Mouse (Mus musculus): Measurements from ENCODE around the gene Sox18.

Sox18 gene

DNA sequence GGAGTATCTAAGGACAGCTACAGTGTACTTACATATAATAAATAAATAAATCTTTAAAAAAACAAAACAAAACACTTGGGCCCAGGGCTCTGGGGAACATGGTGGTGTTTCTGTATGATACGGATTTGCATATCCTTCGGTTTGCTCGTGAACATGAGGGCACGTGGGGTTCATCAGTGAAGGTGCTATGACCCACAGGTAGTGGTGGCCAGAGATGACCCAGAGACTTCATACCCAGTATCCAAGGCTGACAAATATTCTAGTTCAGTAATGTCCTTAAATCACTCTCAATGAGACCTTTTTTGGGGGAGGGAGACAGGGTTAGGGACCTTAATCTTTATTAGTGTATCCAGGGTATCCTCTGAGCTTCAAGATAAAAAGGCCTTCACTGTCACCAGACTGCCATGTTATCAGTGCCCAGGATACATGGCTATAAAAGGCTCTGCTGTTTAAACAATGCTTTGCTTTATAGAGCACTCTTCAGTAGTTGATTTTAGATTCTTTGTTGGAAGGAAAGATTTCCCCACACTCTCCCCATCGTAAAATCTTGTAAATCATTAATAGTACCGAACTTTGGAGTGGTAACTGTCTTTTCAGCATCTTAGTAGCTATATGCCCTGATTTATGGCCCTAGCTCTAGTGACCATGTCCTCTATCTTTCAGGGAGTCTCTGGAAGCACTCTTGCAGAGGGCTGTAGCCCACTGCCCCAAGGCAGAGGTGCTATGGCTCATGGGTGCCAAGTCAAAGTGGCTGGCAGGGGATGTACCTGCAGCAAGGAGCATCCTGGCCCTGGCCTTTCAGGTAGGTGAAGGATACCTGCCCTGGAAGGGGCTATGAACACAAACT, 24.6 kb downstream of the Sox18 start:
- no peak for DNase-seq (ENCODE audit: low read depth)

GRCm38 (mm10) chr2:181645666-181646065, 25.8 kb downstream of the Sox18 start:
- no peak for DNase-seq (ENCODE audit: low read depth)

- DNase-seq (ENCODE audit: low read depth), result peak; percentile 33
Measured at GRCm38 (mm10) chr2:181644361-181644760, 27.1 kb downstream of the Sox18 start.

DNA sequence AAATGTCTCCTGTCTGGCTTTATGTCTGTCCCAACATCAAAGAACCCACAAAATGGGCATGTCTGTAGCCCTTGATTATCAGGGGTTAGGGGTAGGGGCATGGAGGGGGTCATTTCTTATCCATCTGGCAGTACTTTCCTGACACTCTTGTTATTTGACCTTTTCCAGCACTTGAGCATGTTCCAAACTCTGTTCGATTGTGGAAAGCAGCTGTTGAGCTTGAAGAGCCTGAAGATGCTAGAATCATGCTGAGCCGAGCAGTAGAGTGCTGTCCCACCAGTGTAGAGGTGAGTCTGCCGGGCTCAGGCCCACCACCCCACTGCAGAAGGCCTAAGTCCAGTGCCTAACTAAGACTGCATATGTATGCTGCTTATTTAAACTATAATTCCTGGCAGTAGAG, 35.6 kb downstream of the Sox18 start:
- DNase-seq (ENCODE audit: low read depth), result no peak

DNA sequence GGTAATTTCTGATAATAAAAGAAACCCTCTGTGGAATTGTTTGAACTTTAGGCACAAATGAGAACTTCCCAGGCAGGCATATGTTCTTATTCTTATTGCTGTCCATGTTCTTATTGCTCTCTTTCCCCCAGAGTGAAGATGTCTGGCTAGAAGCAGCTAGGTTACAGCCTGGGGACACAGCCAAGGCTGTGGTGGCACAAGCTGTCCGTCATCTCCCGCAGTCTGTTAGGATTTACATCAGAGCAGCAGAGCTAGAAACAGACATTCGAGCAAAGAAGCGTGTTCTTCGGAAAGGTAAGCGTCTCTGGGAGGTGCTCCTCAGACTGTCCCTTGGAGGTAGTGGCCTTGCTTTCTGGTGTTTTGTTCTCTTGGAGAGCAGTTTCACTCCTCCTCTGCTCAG, 38.8 kb downstream of the Sox18 start:
- no peak for DNase-seq (ENCODE audit: low read depth)

DNA sequence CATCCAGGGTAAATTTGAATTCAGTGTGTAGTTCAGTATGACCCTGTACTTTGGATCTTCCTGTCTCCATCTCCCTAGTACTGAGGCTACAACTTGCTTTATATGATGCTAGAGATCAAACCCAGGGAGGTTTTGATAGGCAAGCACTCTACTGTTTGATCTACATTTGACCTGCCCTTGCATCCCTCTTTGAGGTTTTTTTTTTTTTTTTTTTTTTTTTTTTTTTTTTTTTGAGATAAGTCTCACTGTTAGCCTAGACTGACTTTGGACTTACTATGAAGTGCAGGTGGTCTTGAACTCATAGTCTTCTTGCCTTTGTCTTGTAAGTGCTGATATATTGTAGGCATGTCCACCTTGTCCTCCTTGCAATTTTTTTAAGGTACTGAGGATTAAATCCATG, 43.0 kb downstream of the Sox18 start:
- DNase-seq (ENCODE audit: low read depth), result no peak

- DNase-seq (ENCODE audit: low read depth), result no peak
Measured at GRCm38 (mm10) chr2:181623401-181623800, 48.0 kb downstream of the Sox18 start.
